Mouse (Mus musculus) brain, embryonic 14.5 days (tissue): ENCODE measurements around the gene Trmt112. TPM values are rescaled to one million over a fixed set of nuclear protein-coding genes. Genes with fewer than 3 reads are reported as not detected.
"Not testable (repeated sequence)": the region's sequence is repeated elsewhere in the genome, so short reads cannot be mapped to it uniquely, and the experiment has no call there.

Experiments used
- DNase-seq: peaks from one replicate; pipeline ENCODE4 v3.0.0-alpha.2; 2011; ENCODE audit warnings: low read depth
- CTCF ChIP-seq: fragments of 200-500 bp; IDR thresholded peaks from 2 replicates; pipeline ENCODE4 v1.5.1; 2012; ENCODE audit warnings: inconsistent platforms, mild to moderate bottlenecking, moderate library complexity, borderline replicate concordance; ENCODE audit not compliant: insufficient read depth, insufficient read length; ENCODE audit errors: extremely low read depth
- POLR2A ChIP-seq: fragments of 200-500 bp; IDR thresholded peaks from 2 replicates; pipeline ENCODE4 v1.6.1; 2012; ENCODE audit warnings: mild to moderate bottlenecking, inconsistent platforms, borderline replicate concordance; ENCODE audit not compliant: poor library complexity, insufficient read depth, insufficient read length, severe bottlenecking; ENCODE audit errors: extremely low read depth
- polyA plus RNA-seq: library from polyadenylated mRNA; depleted of rRNA; stranded (reverse); fragments of >200 nt; gene quantifications from 2 replicates; pipeline ENCODE4 v1.2.3, GENCODE M21; 2012

Trmt112 gene
- polyA plus RNA-seq, 1 experiment, result 117 TPM

GRCm38 (mm10) chr19:6892512-6892911, 17.0 kb upstream of the Trmt112 start:
- no peak for TF ChIP-seq CTCF
- TF ChIP-seq POLR2A, result no peak
- no peak for DNase-seq

- TF ChIP-seq POLR2A (no peak), CTCF (no peak)
- no peak for DNase-seq
Observed at GRCm38 (mm10) chr19:6893731-6894451, 15.6 kb upstream of the Trmt112 start.

GRCm38 (mm10) chr19:6895608-6896305, 13.7 kb upstream of the Trmt112 start:
- DNase-seq, result not testable (repeated sequence)

- TF ChIP-seq POLR2A, result no peak
- TF ChIP-seq CTCF, result no peak
- DNase-seq, result no peak
Observed at GRCm38 (mm10) chr19:6899641-6900040, 9.9 kb upstream of the Trmt112 start.

- no peak for DNase-seq
- TF ChIP-seq POLR2A (no peak), CTCF (no peak)
Observed at GRCm38 (mm10) chr19:6903031-6903430, 6.5 kb upstream of the Trmt112 start.

GRCm38 (mm10) chr19:6904846-6905245, 4.7 kb upstream of the Trmt112 start:
- no peak for TF ChIP-seq CTCF
- no peak for TF ChIP-seq POLR2A
- no peak for DNase-seq

GRCm38 (mm10) chr19:6905498-6906159, 3.9 kb upstream of the Trmt112 start:
- TF ChIP-seq POLR2A (no peak), CTCF (no peak)
- no peak for DNase-seq

- no peak for DNase-seq
- TF ChIP-seq POLR2A (no peak), CTCF (no peak)
Observed at GRCm38 (mm10) chr19:6906199-6906598, 3.3 kb upstream of the Trmt112 start.

- DNase-seq, result no peak
- TF ChIP-seq CTCF (no peak), POLR2A (no peak)
Observed at GRCm38 (mm10) chr19:6907094-6907493, 2.4 kb upstream of the Trmt112 start.

GRCm38 (mm10) chr19:6907811-6908540, 1.5 kb upstream of the Trmt112 start:
- DNase-seq, result no peak
- TF ChIP-seq CTCF (no peak), POLR2A (no peak)

GRCm38 (mm10) chr19:6909021-6909420, 477 bp upstream of the Trmt112 start:
- no peak for DNase-seq
- no peak for TF ChIP-seq POLR2A
- TF ChIP-seq CTCF, result no peak

- DNase-seq, result peak; percentile 58
Observed at GRCm38 (mm10) chr19:6910306-6910705, 808 bp downstream of the Trmt112 start.
